Mouse (Mus musculus): ENCODE measurements around the gene Kcnk16. TPM values are rescaled to one million over a fixed set of nuclear protein-coding genes. Genes with fewer than 3 reads are reported as not detected.
"Not testable (repeated sequence)": the region's sequence is repeated elsewhere in the genome, so short reads cannot be mapped to it uniquely, and the experiment has no call there.

Gene Kcnk16
- polyA plus RNA-seq (2015; fragmentation: Nextera tagmentation; extraction: Ambion mirVana), result not detected in 2 replicates

DNA sequence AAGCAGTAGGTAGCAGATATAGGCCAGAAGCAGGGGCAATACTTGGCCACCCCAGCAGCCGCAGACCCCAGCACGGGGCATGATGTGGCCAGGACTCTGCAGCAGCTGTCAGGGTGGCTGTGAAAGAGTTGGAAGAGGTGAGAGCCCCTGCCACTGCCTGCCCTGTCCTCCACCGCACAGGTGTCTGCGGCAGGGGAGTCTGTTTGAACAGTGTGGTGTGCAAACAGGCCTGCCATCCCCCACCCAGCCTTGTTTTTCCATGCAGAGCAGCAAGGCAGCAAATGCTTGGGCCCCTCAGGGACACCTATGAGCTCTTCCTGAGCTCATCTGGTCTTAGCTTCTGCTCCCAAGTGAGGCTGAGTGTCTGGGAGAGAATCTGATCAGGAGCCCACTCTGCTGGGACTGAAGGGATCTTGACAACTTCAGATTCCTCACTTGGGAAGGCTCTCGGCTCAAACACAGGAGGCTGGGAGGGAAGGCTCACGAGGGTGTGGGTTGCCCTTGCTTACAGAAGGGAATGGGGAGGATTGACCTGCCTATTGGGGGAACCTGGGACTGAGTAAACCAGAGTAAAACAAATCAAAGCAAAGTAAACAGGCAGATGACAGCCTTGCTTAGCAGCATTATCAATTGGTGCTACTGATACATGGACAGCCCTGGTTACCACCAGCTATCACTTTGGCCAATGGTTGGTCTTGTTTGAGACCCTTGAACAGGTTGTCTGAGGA is at the start of gene Kcnk16:
Gene Kcnk16 (minus strand): TSS at position 118 of the 728 bp plus-strand sequence.
- H3K9me3 ChIP-seq, result no peaks in the 10 kb centered on the region; the same call in 1 of the 2 replicates
- H3K4me2 ChIP-seq, result no peak within 1 kb of the TSS
- WGBS, result 70% methylated on average over 6 of the region's 6 CpGs
- ATAC-seq (ENCODE audit: low FRiP score), result no peak
- H3K9ac ChIP-seq, result no peak within 1 kb of the TSS
- no peak within 1 kb of the TSS for H3K27ac ChIP-seq
- H3K36me3 ChIP-seq, result no peaks in the 10 kb centered on the region
- H3K4me1 ChIP-seq (replicated peaks), result no peaks in the 10 kb centered on the region
- H3K27me3 ChIP-seq, result no peaks in the 10 kb centered on the region
- H3K4me3 ChIP-seq, result no peak within 1 kb of the TSS

DNA sequence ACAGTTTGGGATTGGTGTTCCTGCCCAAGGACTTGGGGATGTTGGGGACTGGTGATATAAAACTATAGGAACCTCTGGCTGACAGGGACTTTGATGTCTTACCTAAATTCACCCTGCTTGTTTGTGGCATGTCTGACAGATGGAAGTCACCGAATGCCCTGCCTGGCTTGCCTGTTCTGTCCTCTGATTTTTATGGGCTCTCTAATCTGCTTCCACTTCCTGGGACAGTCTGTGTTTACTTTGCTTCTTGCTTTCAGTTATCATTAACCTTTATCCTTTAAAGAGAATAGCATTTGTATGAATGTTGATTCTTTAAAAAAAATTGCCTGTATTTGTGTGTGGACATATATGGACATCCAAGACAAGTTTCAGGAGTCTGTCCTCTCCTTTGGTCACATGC is 46.1 kb upstream of the Kcnk16 start:
- Histone ChIP-seq H3K9ac (no peak overlapping the region), H3K9me3 (no peaks in the 10 kb centered on the region), H3K36me3 (peaks cover 37% of the 10 kb centered on the region), H3K27me3 (no peaks in the 10 kb centered on the region), H3K27ac (no peak overlapping the region), H3K4me1 (replicated peaks) (no peaks in the 10 kb centered on the region), H3K4me2 (no peak overlapping the region), H3K4me3 (no peak overlapping the region)
- 91% methylated on average over 1 of the region's 1 CpGs for WGBS
- no peak for ATAC-seq (ENCODE audit: low FRiP score)

DNA sequence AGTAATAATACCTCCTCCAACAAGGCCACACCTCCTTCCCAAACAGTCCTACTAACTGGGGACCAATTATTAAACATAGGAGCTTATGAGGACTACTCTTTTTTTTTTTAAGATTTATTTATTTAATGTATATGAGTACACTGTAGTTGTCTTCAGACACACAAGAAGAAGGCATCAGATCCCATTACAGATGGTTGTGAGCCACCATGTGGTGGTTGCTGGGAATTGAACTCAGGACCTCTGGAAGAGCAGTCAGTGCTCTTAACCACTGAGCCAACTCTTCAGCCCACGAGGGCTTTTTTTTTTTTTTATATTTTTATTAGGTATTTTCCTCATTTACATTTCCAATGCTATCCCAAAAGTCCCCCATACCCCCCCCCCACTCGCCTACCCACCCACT is 36.1 kb upstream of the Kcnk16 start:
- H3K27me3 ChIP-seq; ATAC-seq (ENCODE audit: low FRiP score); H3K27ac ChIP-seq; H3K4me2 ChIP-seq; H3K4me1 ChIP-seq (replicated peaks); H3K4me3 ChIP-seq; H3K9me3 ChIP-seq; H3K9ac ChIP-seq: not testable (repeated sequence)
- WGBS, result 78% methylated on average over 2 of the region's 2 CpGs
- peaks cover 29% of the 10 kb centered on the region for H3K36me3 ChIP-seq

DNA sequence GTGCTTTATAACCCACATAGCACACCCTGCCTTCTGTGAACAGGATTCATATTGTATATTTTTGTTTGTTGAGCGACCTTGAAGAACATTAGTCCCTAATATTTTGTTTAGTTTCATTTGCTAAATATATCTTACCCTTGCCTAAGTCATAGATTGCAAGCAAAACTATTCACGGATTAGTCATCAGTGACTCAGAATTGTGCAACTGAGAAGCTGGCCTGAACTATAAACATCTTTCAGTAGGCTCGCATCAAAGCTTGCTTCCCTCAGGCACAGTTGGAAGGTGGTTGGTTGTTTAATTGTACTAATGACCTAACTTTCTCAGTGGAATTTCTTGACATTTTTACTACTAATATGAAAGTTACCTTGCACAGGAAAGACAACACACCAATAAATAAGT is 29.1 kb upstream of the Kcnk16 start:
- Histone ChIP-seq H3K4me1 (replicated peaks) (peaks cover 6% of the 10 kb centered on the region), H3K9ac (no peak overlapping the region), H3K36me3 (no peaks in the 10 kb centered on the region), H3K27ac (no peak overlapping the region), H3K4me3 (no peak overlapping the region), H3K4me2 (no peak overlapping the region), H3K9me3 (no peaks in the 10 kb centered on the region), H3K27me3 (no peaks in the 10 kb centered on the region)
- no peak for ATAC-seq (ENCODE audit: low FRiP score)
- WGBS, result 85% methylated on average over 3 of the region's 3 CpGs

DNA sequence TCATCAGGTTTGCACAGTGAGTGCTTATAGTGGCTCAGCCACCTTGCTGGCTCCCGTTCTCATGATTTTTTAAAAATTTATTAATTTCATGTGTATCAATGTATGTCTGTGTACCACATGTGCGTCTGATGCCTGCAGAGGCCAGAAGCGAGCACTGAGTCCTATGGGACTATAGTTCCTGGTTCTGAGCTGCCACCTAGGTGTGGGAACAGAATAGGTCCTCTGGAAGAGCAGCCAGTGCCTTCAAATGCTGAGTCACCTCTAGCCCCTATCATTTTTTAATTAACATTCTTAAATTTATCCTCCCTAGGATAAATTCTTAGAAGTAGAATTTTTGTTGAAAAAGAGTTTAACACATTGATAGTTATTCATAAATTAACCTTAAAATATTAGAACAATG is 28.6 kb upstream of the Kcnk16 start:
- WGBS, result 78% methylated on average over 3 of the region's 3 CpGs

DNA sequence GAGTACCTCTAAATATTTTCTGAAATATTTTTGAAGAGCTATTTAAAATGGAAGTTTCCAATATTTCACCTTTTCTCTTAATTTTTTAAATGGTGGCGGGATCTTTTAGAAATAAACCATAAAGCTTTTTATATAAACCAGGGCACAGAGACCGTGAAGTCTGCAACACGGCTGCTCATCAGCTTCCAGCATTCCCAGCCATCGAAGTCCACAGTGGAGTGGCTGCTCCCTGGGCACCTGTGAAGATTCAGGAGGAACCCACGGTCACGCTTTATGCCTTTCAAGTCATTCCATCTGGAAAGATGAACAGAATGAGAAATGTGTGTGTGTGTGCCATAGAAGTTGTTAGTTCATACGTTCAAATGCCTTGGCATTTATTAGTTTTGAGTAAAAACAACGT is 25.9 kb upstream of the Kcnk16 start:
- Histone ChIP-seq H3K9ac (peak overlapping the region; percentile 63), H3K27ac (no peak overlapping the region), H3K4me3 (peak overlapping the region; percentile 50), H3K9me3 (no peaks in the 10 kb centered on the region), H3K27me3 (no peaks in the 10 kb centered on the region), H3K4me1 (replicated peaks) (peaks cover 9% of the 10 kb centered on the region), H3K36me3 (no peaks in the 10 kb centered on the region), H3K4me2 (peak overlapping the region; percentile 59)
- 51% methylated on average over 8 of the region's 8 CpGs for WGBS
- ATAC-seq (ENCODE audit: low FRiP score), result 0 out of 2 replicates have a peak, but pooled peaks have one; percentile 49

More for the DNA sequence above, 28.6 kb upstream of the Kcnk16 start:
- Histone ChIP-seq H3K4me2 (no peak overlapping the region), H3K4me1 (replicated peaks) (peaks cover 6% of the 10 kb centered on the region), H3K36me3 (no peaks in the 10 kb centered on the region), H3K4me3 (no peak overlapping the region), H3K27ac (no peak overlapping the region), H3K27me3 (no peaks in the 10 kb centered on the region), H3K9ac (no peak overlapping the region), H3K9me3 (no peaks in the 10 kb centered on the region)
- ATAC-seq (ENCODE audit: low FRiP score), result no peak

DNA sequence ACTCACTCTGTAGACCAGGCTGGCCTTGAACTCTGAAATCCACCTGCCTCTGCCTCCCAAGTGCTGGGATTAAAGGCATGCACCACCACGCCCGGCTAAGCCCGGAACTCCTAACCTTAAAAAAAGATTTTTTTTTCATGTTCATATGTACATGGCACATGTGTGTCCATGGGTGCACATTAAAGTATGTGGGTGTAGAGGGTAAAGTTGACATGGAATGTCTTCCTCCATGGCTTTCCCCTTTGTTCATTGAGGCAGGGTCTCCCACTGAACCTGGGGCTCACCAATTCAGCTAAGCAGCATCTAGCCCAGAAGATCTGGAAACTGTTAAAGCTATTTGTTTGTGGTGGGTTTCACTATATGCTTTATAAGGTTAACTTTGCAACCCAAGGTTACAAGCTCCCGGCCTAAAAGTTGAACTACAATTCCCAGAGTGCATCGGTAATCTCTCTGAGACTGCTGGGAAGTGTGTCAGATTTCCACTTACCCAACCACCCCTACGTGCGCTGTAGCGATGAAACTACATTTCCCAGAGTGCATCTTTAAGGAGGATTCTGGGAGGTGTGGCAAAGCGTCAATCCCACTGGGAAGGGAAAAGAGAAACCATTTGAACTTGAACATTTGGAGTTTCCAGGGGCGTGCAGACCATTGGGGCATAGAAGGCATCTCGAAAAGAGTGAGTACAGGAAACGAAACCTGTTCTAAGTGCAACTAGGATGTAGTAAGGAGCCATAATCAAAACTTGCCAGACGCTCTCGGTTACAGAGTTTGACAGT is 25.3 kb upstream of the Kcnk16 start, which contains the start of gene Nudt13:
Gene Nudt13 (plus strand): TSS at position 581 of the 776 bp plus-strand sequence.
- peak within 1 kb of the TSS; percentile 50 for H3K4me3 ChIP-seq
- ATAC-seq (ENCODE audit: low FRiP score), result peak; percentile 95
- peaks cover 9% of the 10 kb centered on the region for H3K4me1 ChIP-seq (replicated peaks)
- H3K9ac ChIP-seq, result peak within 1 kb of the TSS; percentile 63
- no peaks in the 10 kb centered on the region for H3K36me3 ChIP-seq
- WGBS, result 25% methylated on average over 14 of the region's 14 CpGs
- H3K27ac ChIP-seq, result no peak within 1 kb of the TSS
- H3K9me3 ChIP-seq, result no peaks in the 10 kb centered on the region
- peak within 1 kb of the TSS; percentile 59 for H3K4me2 ChIP-seq
- no peaks in the 10 kb centered on the region for H3K27me3 ChIP-seq

DNA sequence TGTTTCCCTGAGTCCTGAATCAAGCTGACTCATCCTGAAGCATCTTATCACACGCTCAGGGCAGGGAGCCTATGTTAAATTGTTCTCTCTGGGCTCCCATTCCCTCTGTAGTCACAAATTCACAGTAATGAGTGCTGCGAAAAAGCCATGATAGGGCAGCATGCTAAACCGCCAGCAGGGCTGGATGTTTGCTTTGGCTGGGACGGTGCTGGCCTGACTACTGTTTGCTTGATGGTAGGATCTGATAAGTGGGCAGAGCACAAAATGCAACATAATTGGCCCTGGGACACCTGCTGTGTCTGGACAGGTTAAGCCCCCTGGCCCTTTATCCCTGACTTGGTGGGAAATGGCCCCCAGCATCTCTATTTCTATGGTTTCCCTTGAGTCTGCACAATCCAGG is 22.4 kb upstream of the Kcnk16 start:
- Histone ChIP-seq H3K27ac (no peak overlapping the region), H3K4me3 (no peak overlapping the region), H3K27me3 (no peaks in the 10 kb centered on the region), H3K9me3 (no peaks in the 10 kb centered on the region), H3K36me3 (no peaks in the 10 kb centered on the region), H3K4me1 (replicated peaks) (peaks cover 9% of the 10 kb centered on the region), H3K4me2 (no peak overlapping the region), H3K9ac (no peak overlapping the region)
- WGBS, result 67% methylated on average over 4 of the region's 4 CpGs
- ATAC-seq (ENCODE audit: low FRiP score), result no peak

DNA sequence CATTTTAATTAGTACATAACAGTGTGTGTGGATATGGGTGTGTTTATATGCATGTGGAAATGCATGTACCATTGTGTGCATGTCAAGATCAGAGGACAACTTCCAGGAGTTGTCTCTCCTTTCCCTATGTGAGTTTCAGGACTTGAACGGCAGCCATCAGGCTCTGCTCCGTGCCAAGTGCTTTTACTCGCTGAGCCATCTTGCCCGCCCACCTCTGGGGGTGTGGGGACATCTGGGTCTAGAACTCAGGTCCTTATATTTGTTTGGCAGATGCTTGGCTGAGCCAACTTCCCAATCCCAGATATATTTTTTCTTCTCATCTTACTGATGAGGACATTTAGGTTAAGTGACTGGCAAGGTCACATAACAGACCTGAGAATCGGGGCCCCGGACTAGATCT is 578 bp downstream of the Kcnk16 start:
- 90% methylated on average over 6 of the region's 6 CpGs for WGBS

DNA sequence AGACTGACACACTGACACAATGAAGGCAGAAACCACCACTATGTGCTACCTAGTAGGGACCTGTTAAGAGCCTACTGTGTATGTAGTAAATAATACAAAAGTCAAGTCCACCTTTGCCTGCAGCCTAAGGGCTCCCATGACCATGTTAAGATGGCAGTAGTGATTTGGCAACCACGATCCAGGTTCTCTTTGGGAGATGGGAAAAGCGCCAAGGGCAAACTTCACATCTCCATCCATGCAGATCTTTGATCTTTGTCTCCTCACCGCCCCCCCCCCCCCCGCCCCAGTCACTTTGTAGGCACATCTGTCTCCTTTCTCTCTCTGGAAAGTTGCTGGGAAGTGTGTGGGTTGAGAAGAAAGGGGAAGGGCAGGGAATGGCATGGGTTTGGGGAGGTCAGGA is 6.7 kb downstream of the Kcnk16 start:
- Histone ChIP-seq H3K9me3 (no peaks in the 10 kb centered on the region), H3K4me2 (no peak overlapping the region), H3K4me1 (replicated peaks) (no peaks in the 10 kb centered on the region), H3K4me3 (no peak overlapping the region), H3K27me3 (0 out of 2 replicates have a peak, but pooled peaks cover 5% of the 10 kb centered on the region), H3K9ac (no peak overlapping the region), H3K36me3 (no peaks in the 10 kb centered on the region), H3K27ac (no peak overlapping the region)
- 85% methylated on average over 4 of the region's 4 CpGs for WGBS
- ATAC-seq (ENCODE audit: low FRiP score), result no peak

More for the DNA sequence above, 578 bp downstream of the Kcnk16 start:
- Histone ChIP-seq H3K9ac (no peak overlapping the region), H3K4me3 (no peak overlapping the region), H3K27ac (no peak overlapping the region), H3K4me2 (no peak overlapping the region), H3K4me1 (replicated peaks) (no peaks in the 10 kb centered on the region), H3K36me3 (no peaks in the 10 kb centered on the region), H3K27me3 (no peaks in the 10 kb centered on the region), H3K9me3 (no peaks in the 10 kb centered on the region)
- ATAC-seq (ENCODE audit: low FRiP score), result no peak

DNA sequence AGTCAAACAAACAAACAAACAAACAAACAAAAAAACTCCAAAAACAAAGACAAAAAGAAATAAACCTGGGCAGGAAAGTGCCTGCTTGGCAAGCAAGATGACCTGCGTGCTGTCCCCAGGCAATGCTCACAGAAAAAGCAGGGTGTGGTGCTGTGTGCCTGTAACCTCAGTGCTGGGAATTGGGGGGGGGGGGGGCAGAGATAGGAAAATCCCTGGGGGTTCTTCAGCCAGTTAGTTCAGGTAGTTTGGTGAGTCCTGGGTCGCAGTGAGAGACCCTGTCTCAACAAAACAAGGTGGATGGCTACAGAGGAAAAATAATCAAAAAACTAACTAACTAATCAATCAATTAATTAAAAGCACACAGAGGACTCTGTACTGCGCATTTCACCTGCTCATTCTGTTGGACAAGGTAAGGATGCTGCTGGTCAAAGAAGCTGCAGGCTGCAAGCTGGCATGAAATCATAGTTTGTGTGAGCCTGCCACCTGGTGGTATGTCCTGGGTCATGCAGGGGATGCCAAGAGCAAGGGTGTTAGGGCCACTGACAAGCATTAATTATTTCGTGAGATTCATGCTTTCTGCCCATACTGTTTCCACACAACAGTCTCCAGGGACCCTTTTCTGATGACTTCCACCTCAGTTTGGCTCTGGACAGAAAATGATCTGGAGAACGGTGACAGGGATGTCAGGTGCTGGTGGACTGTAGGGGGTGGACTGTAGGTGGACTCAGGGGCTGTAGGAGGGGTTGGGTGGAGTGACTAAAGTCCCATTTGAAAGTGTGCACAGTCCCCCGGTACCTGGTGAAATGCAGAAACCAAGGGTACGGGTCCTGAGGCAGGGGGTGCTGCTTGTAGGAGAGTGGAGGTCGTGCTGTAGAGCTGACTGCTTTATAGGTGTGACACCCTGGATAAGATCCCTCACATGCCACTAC is 10.6 kb downstream of the Kcnk16 start:
- 63% methylated on average over 8 of the region's 8 CpGs for WGBS
- no peak overlapping the region for H3K27ac ChIP-seq
- H3K36me3 ChIP-seq, result no peaks in the 10 kb centered on the region
- H3K4me1 ChIP-seq (replicated peaks), result no peaks in the 10 kb centered on the region
- no peak overlapping the region for H3K4me3 ChIP-seq
- peaks cover 5% of the 10 kb centered on the region; the same call in 1 of the 2 replicates for H3K27me3 ChIP-seq
- H3K4me2 ChIP-seq, result no peak overlapping the region
- no peaks in the 10 kb centered on the region for H3K9me3 ChIP-seq
- peak; percentile 78 for ATAC-seq (ENCODE audit: low FRiP score)
- no peak overlapping the region for H3K9ac ChIP-seq
